Mouse (Mus musculus): Measurements from ENCODE around the gene Dda1. TPM values are rescaled to one million over a fixed set of nuclear protein-coding genes. Genes with fewer than 3 reads are reported as not detected.
"Not testable (repeated sequence)": the region's sequence is repeated elsewhere in the genome, so short reads cannot be mapped to it uniquely, and the experiment has no call there.

Gene Dda1
- 41.0 and 42.3 TPM in 2 replicates for polyA plus RNA-seq (2012)

- Histone ChIP-seq H3K9me3 (ENCODE audit: control insufficient read depth, low read length) (no peaks in the 10 kb centered on the region), H3K27me3 (ENCODE audit: control insufficient read depth) (no peaks in the 10 kb centered on the region), H3K4me1 (ENCODE audit: control insufficient read depth) (peaks cover 56% of the 10 kb centered on the region), H3K36me3 (ENCODE audit: control insufficient read depth) (peaks cover 55% of the 10 kb centered on the region), H3K4me3 (replicated peaks) (peak within 1 kb of the TSS; percentile 93)
- no peak for TF ChIP-seq TAL1 (IDR thresholded peaks at IDR 0.05; ENCODE audit: low read length)
- no peak for TF ChIP-seq GATA1 (IDR thresholded peaks at IDR 0.05; ENCODE audit: low read length)
Measured at GRCm38 (mm10) chr8:71468916-71469315, at the start of gene Dda1. TSS of gene Dda1 (plus strand) at chr8:71469199.

- TF ChIP-seq GATA1 (IDR thresholded peaks at IDR 0.05; ENCODE audit: low read length): no peak
- TF ChIP-seq TAL1 (IDR thresholded peaks at IDR 0.05; ENCODE audit: low read length): no peak
- Histone ChIP-seq H3K36me3 (ENCODE audit: control insufficient read depth) (no peaks in the 10 kb centered on the region), H3K27me3 (ENCODE audit: control insufficient read depth) (peaks cover 4% of the 10 kb centered on the region; the same call in 1 of the 2 replicates), H3K4me1 (ENCODE audit: control insufficient read depth) (no peaks in the 10 kb centered on the region), H3K9me3 (ENCODE audit: control insufficient read depth, low read length) (peaks cover 7% of the 10 kb centered on the region), H3K4me3 (replicated peaks) (no peak overlapping the region)
Measured at GRCm38 (mm10) chr8:71422121-71422520, 46.9 kb upstream of the Dda1 start.

- H3K4me3 ChIP-seq (replicated peaks); H3K27me3 ChIP-seq (ENCODE audit: control insufficient read depth); H3K36me3 ChIP-seq (ENCODE audit: control insufficient read depth); H3K9me3 ChIP-seq (ENCODE audit: control insufficient read depth, low read length); H3K4me1 ChIP-seq (ENCODE audit: control insufficient read depth): not testable (repeated sequence)
Measured at GRCm38 (mm10) chr8:71432935-71433334, 36.1 kb upstream of the Dda1 start.

- H3K36me3 ChIP-seq (ENCODE audit: control insufficient read depth): no peaks in the 10 kb centered on the region
- H3K4me3 ChIP-seq (replicated peaks): no peak overlapping the region
- H3K4me1 ChIP-seq (ENCODE audit: control insufficient read depth): no peaks in the 10 kb centered on the region
- TF ChIP-seq TAL1 (IDR thresholded peaks at IDR 0.05; ENCODE audit: low read length) (no peak), GATA1 (IDR thresholded peaks at IDR 0.05; ENCODE audit: low read length) (no peak)
- H3K27me3 ChIP-seq (ENCODE audit: control insufficient read depth): peaks cover 2% of the 10 kb centered on the region
- H3K9me3 ChIP-seq (ENCODE audit: control insufficient read depth, low read length): no peaks in the 10 kb centered on the region
Measured at GRCm38 (mm10) chr8:71437041-71437440, 32.0 kb upstream of the Dda1 start.

GRCm38 (mm10) chr8:71441404-71441803, 27.6 kb upstream of the Dda1 start:
- TF ChIP-seq TAL1 (IDR thresholded peaks at IDR 0.05; ENCODE audit: low read length): no peak
- TF ChIP-seq GATA1 (IDR thresholded peaks at IDR 0.05; ENCODE audit: low read length): no peak
- Histone ChIP-seq H3K4me1 (ENCODE audit: control insufficient read depth) (no peaks in the 10 kb centered on the region), H3K4me3 (replicated peaks) (no peak overlapping the region), H3K36me3 (ENCODE audit: control insufficient read depth) (no peaks in the 10 kb centered on the region), H3K9me3 (ENCODE audit: control insufficient read depth, low read length) (no peaks in the 10 kb centered on the region), H3K27me3 (ENCODE audit: control insufficient read depth) (peaks cover 10% of the 10 kb centered on the region)

- Histone ChIP-seq H3K9me3 (ENCODE audit: control insufficient read depth, low read length) (no peaks in the 10 kb centered on the region), H3K36me3 (ENCODE audit: control insufficient read depth) (no peaks in the 10 kb centered on the region), H3K4me1 (ENCODE audit: control insufficient read depth) (no peaks in the 10 kb centered on the region), H3K27me3 (ENCODE audit: control insufficient read depth) (peaks cover 10% of the 10 kb centered on the region), H3K4me3 (replicated peaks) (no peak overlapping the region)
- TF ChIP-seq GATA1 (IDR thresholded peaks at IDR 0.05; ENCODE audit: low read length) (no peak), TAL1 (IDR thresholded peaks at IDR 0.05; ENCODE audit: low read length) (no peak)
Measured at GRCm38 (mm10) chr8:71445096-71445495, 23.9 kb upstream of the Dda1 start.

GRCm38 (mm10) chr8:71451337-71451736, 17.7 kb upstream of the Dda1 start:
- Histone ChIP-seq H3K9me3 (ENCODE audit: control insufficient read depth, low read length) (no peaks in the 10 kb centered on the region), H3K4me1 (ENCODE audit: control insufficient read depth) (no peaks in the 10 kb centered on the region), H3K36me3 (ENCODE audit: control insufficient read depth) (no peaks in the 10 kb centered on the region), H3K4me3 (replicated peaks) (no peak overlapping the region), H3K27me3 (ENCODE audit: control insufficient read depth) (peaks cover 2% of the 10 kb centered on the region; the same call in 1 of the 2 replicates)
- TF ChIP-seq GATA1 (IDR thresholded peaks at IDR 0.05; ENCODE audit: low read length) (no peak), TAL1 (IDR thresholded peaks at IDR 0.05; ENCODE audit: low read length) (no peak)

GRCm38 (mm10) chr8:71451777-71452176, 17.2 kb upstream of the Dda1 start:
- Histone ChIP-seq H3K36me3 (ENCODE audit: control insufficient read depth) (no peaks in the 10 kb centered on the region), H3K27me3 (ENCODE audit: control insufficient read depth) (peaks cover 2% of the 10 kb centered on the region; the same call in 1 of the 2 replicates), H3K4me3 (replicated peaks) (no peak overlapping the region), H3K4me1 (ENCODE audit: control insufficient read depth) (peaks cover 2% of the 10 kb centered on the region), H3K9me3 (ENCODE audit: control insufficient read depth, low read length) (no peaks in the 10 kb centered on the region)
- TF ChIP-seq GATA1 (IDR thresholded peaks at IDR 0.05; ENCODE audit: low read length) (no peak), TAL1 (IDR thresholded peaks at IDR 0.05; ENCODE audit: low read length) (no peak)

GRCm38 (mm10) chr8:71452669-71453068, 16.3 kb upstream of the Dda1 start:
- Histone ChIP-seq H3K36me3 (ENCODE audit: control insufficient read depth) (no peaks in the 10 kb centered on the region), H3K4me1 (ENCODE audit: control insufficient read depth) (peaks cover 11% of the 10 kb centered on the region), H3K9me3 (ENCODE audit: control insufficient read depth, low read length) (no peaks in the 10 kb centered on the region), H3K4me3 (replicated peaks) (no peak overlapping the region), H3K27me3 (ENCODE audit: control insufficient read depth) (peaks cover 2% of the 10 kb centered on the region; the same call in 1 of the 2 replicates)
- TF ChIP-seq GATA1 (IDR thresholded peaks at IDR 0.05; ENCODE audit: low read length) (no peak), TAL1 (IDR thresholded peaks at IDR 0.05; ENCODE audit: low read length) (no peak)

GRCm38 (mm10) chr8:71454668-71455067, 14.3 kb upstream of the Dda1 start:
- Histone ChIP-seq H3K27me3 (ENCODE audit: control insufficient read depth) (peaks cover 2% of the 10 kb centered on the region; the same call in 1 of the 2 replicates), H3K36me3 (ENCODE audit: control insufficient read depth) (peaks cover 4% of the 10 kb centered on the region), H3K9me3 (ENCODE audit: control insufficient read depth, low read length) (no peaks in the 10 kb centered on the region), H3K4me3 (replicated peaks) (no peak overlapping the region), H3K4me1 (ENCODE audit: control insufficient read depth) (peaks cover 15% of the 10 kb centered on the region)
- TF ChIP-seq GATA1 (IDR thresholded peaks at IDR 0.05; ENCODE audit: low read length) (no peak), TAL1 (IDR thresholded peaks at IDR 0.05; ENCODE audit: low read length) (no peak)

All from erythroblast, embryonic 14.5 days (primary cell).